ENCODE assay signal across 31 mouse cellular contexts in the genomic region with DNA sequence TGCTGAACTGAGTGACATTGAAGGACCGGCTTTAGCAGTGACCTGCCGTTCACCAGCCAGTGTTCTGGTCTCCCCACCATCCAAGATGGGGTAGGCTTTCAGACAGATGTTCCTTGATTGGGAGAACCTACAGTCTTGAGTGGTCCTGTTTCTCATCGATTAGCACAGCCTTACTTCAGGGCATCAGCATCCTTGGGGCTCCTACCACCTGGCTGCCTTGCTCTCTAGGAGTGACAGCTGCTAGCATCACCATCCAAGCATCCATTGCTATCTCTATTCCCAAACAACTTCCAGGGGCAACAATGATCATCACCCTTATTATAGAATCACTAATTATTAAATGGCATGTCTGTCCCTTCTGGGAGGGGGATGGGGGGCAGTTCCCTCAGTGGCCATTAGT.
"Had no signal": no experiment of that assay in that cellular context is flagged by ENCODE, and none has a peak within 500 bp of the region (broad histone marks: within the 10 kb centered on the region; RNA-seq: fewer than 3 reads in every experiment).

No protein-coding gene starts in this region.

- H3K36me3 ChIP-seq: midbrain, embryonic 15.5 days had no signal

- H3K9me3 ChIP-seq: limb, embryonic 10.5 days; limb, embryonic 12.5 days; limb, embryonic 13.5 days; limb, embryonic 15.5 days; liver, embryonic 12.5 days; liver, embryonic 15.5 days; lung, embryonic 15.5 days; megakaryocyte, embryonic 14.5 days; midbrain, embryonic 10.5 days; midbrain, embryonic 12.5 days; midbrain, embryonic 13.5 days; midbrain, embryonic 15.5 days; neural tube, embryonic 12.5 days; neural tube, embryonic 13.5 days had no signal

- H3K4me2 ChIP-seq: limb, embryonic 12.5 days; limb, embryonic 13.5 days; limb, embryonic 15.5 days; liver, embryonic 12.5 days; liver, embryonic 15.5 days; lung, embryonic 14.5 days; lung, embryonic 15.5 days; midbrain, embryonic 11.5 days; midbrain, embryonic 12.5 days; midbrain, embryonic 13.5 days; midbrain, embryonic 15.5 days; neural tube, embryonic 12.5 days; neural tube, embryonic 13.5 days had no signal

- H3K27me3 ChIP-seq: limb, embryonic 12.5 days; limb, embryonic 13.5 days; limb, embryonic 15.5 days; liver, embryonic 12.5 days; liver, embryonic 15.5 days; lung, embryonic 15.5 days; megakaryocyte, embryonic 14.5 days; midbrain, embryonic 12.5 days; midbrain, embryonic 13.5 days; midbrain, embryonic 15.5 days; neural tube, embryonic 12.5 days; neural tube, embryonic 13.5 days had no signal

- H3K27ac ChIP-seq: limb, embryonic 10.5 days; limb, embryonic 12.5 days; limb, embryonic 13.5 days; limb, embryonic 15.5 days; liver, embryonic 14.5 days; lung, embryonic 15.5 days; macrophage; midbrain, embryonic 10.5 days; midbrain, embryonic 12.5 days; midbrain, embryonic 13.5 days; midbrain, embryonic 15.5 days; neural tube, embryonic 12.5 days; neural tube, embryonic 13.5 days had no signal

- H3K4me1 ChIP-seq: limb, embryonic 10.5 days; limb, embryonic 12.5 days; limb, embryonic 13.5 days; neural tube, embryonic 12.5 days; neural tube, embryonic 13.5 days had no signal

- H3K9ac ChIP-seq: limb, embryonic 12.5 days; limb, embryonic 13.5 days; limb, embryonic 15.5 days; liver, embryonic 12.5 days; liver, embryonic 14.5 days; liver, embryonic 15.5 days; liver, postnatal 0 days; lung, embryonic 14.5 days; lung, embryonic 15.5 days; midbrain, embryonic 12.5 days; midbrain, embryonic 13.5 days; midbrain, embryonic 15.5 days; neural tube, embryonic 12.5 days; neural tube, embryonic 13.5 days had no signal

- H3K4me3 ChIP-seq: limb, embryonic 10.5 days; limb, embryonic 12.5 days; limb, embryonic 13.5 days; limb, embryonic 15.5 days; liver, embryonic 12.5 days; liver, embryonic 15.5 days; lung, embryonic 15.5 days; megakaryocyte, embryonic 14.5 days; midbrain, embryonic 10.5 days; midbrain, embryonic 12.5 days; midbrain, embryonic 13.5 days; midbrain, embryonic 15.5 days; myocyte; neural tube, embryonic 12.5 days; neural tube, embryonic 13.5 days had no signal

- ATAC-seq: liver, embryonic 12.5 days; lung, postnatal 0 days; midbrain, embryonic 13.5 days; midbrain, embryonic 15.5 days; midbrain, embryonic 16.5 days had no signal

- DNase-seq: left cerebral cortex, postnatal 4 days; liver; lung, adult 18-20 months; lung, adult 2 months; lung, embryonic 14.5 days; lung, postnatal 10 days; lung, postnatal 14 days; lung, postnatal 36 days; lung, postnatal 4 days; midbrain, embryonic 14.5 days had no signal
